Mouse (Mus musculus): ENCODE measurements around the gene Intu.

GRCm38 (mm10) chr3:40652941-40653352, 121.9 kb downstream of the Intu start:
- TF ChIP-seq ZC3H11A (IDR thresholded peaks at IDR 0.05; ENCODE audit: low read depth, low read length): no peak
- TF ChIP-seq POLR2A (IDR thresholded peaks at IDR 0.05; ENCODE audit: control insufficient read depth in 1 of 2, insufficient read depth in 1 of 2, low read depth in 1 of 2, low read length in 2 of 2, poor library complexity in 1 of 2): no peak
- no peak for TF ChIP-seq CTCF (IDR thresholded peaks at IDR 0.05 in 2 of 3, conservative IDR thresholded peaks at IDR 0.05 in 1 of 3; ENCODE audit: control insufficient read depth in 1 of 3, insufficient read depth in 1 of 3, low read depth in 2 of 3, low read length in 3 of 3, poor library complexity in 1 of 3, severe bottlenecking in 1 of 3)
- TF ChIP-seq MEF2A (IDR thresholded peaks at IDR 0.05; ENCODE audit: extremely low read depth, insufficient replicate concordance, low read depth, low read length, poor library complexity, severe bottlenecking): no peak
- TF ChIP-seq MAZ (IDR thresholded peaks at IDR 0.05; ENCODE audit: low read depth, low read length): no peak
- TF ChIP-seq ZNF384 (IDR thresholded peaks at IDR 0.05; ENCODE audit: low read depth, low read length): no peak
- TF ChIP-seq ELF1 (IDR thresholded peaks at IDR 0.05; ENCODE audit: low read depth, low read length): 0 out of 2 replicates have a peak, but pooled peaks have one; percentile 27

All from MEL (cell line).